Mouse (Mus musculus): ENCODE measurements around the gene Slc27a4.
"Not testable (repeated sequence)": the region's sequence is repeated elsewhere in the genome, so short reads cannot be mapped to it uniquely, and the experiment has no call there.

Gene Slc27a4

DNA sequence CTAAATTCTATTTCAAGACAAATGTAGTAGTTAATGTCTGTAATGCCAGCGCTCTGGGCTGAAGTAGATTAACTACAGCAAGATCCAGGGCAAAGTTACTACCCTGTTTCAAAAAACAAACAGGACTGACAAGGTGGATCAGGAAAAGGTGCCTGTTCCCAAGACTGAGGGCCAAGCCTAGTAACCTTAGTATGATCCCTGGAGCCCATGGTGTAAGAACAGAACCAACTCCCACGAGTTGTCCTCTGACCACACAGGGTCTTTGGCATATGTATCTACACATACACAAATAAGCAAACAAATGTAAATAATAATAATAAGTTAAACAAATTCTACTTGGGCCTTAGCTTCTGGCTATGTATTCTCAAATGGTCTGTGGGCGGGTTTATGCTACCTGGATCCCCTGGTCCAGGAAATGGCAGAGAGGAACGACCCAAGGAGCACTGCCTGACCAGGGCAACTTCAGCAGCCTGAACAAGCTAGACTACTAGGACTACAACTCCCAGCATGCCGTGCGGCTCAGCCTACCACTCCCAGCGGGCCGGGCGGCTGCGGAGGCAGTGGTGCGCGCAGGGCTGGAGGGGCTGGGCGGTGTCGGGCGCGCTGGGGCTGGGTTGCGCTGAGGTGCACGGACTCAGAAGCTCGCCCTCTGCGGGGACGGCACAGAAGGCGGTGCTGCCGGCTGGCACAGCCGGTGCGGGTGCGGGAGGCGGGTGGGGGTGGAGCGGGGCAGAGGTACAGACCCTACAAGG, at the start of gene Slc27a4:
Gene Slc27a4, plus strand, starts transcription at position 560 of the 752 bp plus-strand sequence.
- DNase-seq: peak; percentile 99

DNA sequence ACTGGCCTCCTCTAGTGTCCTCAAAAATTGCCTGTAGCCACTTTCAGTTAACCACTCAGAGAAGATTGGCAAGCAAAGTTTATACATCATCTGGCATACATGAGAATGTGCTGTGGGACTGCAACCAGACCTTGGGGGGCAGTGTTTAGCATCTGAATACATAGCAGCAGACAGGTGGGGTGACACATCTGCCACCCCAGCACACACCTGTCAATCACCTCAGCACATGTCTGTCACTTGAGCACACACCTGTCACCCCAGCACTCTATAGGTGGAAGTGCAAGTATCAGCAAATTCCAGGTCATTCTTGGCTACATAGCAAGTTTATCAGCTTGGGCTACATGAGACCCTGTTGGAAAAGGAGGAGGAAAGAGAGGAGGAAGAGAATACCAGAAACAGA, 46.7 kb upstream of the Slc27a4 start:
- DNase-seq: no peak

GRCm38 (mm10) chr2:29764831-29765230, 37.6 kb upstream of the Slc27a4 start:
- peak; percentile 78 for DNase-seq

GRCm38 (mm10) chr2:29767976-29768709, 34.3 kb upstream of the Slc27a4 start:
- peak; percentile 56 for DNase-seq

DNA sequence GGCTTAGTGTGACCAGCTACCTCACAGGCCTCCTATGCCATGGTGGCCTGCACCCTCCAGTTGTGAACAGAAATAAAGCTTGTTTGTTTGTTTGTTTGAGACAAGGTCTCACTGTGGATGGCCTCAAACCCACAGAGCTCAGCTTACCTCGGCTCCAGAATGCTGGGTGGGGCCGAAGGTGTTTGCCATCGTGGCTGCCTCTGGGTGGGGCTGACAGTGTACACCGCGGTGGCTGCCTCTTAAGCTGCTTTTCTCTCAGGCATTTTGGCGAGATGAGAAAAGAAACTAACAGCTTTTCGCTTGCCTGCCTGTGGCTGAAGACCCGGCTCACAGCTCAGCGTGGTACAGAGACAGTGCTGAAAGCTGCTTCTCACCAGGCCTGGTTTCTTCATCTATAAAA, 33.5 kb upstream of the Slc27a4 start:
- DNase-seq: no peak

DNA sequence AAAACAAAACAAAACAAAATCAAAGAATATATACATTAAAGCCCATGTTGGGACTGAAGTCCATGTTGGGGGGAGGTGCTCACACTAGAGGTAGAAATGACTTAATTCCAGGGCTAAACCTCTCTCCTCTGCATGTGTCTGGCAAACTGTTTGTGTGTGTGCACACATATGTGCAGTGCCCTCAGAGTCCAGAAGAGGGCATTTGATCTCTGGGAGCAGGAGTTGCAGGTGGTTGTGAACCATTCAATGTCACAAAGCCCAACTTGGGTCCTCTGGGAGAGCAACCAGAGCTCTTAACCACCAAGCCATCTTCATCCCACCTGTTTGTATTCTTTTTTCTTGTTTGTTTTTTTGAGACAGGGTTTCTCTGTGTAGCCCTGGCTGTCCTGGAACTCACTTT, 32.3 kb upstream of the Slc27a4 start:
- no peak for DNase-seq

- DNase-seq: peak; percentile 43
Measured at GRCm38 (mm10) chr2:29771611-29772461, 30.6 kb upstream of the Slc27a4 start.

GRCm38 (mm10) chr2:29773323-29773722, 29.1 kb upstream of the Slc27a4 start:
- no peak for DNase-seq

DNA sequence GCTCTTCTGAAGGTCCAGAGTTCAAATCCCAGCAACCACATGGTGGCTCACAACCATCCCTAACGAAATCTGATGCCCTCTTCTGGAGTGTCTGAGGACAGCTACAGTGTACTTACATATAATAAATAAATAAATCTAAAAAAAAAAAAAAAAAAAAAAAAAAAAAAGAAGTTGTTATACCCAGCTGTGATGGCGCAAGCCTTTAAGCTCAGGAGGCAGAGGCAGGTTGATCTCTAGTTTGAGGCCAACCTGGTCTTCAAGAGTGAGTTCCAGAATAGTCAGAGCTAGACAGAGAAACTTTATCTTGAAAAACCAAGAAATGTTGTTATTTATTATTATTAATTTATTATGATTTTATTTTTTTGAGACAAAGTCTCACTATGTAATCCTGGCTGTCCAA, 21.2 kb upstream of the Slc27a4 start:
- not testable (repeated sequence) for DNase-seq

DNA sequence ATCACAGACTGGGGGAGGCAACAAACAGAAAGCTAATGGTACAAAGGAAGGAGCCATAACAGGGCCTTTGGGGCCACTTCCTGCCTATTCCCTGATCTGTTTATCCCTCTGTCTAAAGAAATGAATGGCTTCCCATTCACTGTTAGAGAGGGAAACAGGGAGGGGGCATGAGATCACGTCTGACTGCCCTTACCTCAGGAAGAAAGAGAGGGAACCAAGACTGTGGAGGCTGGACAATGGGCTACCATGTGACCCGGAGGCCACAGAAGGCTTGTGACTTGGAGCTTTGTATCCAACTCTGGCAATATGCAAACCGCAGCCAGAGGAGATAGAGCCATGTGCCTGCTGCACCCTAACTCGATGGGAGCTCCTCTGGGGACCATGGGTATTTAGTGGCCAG, 18.1 kb upstream of the Slc27a4 start:
- no peak for DNase-seq

DNA sequence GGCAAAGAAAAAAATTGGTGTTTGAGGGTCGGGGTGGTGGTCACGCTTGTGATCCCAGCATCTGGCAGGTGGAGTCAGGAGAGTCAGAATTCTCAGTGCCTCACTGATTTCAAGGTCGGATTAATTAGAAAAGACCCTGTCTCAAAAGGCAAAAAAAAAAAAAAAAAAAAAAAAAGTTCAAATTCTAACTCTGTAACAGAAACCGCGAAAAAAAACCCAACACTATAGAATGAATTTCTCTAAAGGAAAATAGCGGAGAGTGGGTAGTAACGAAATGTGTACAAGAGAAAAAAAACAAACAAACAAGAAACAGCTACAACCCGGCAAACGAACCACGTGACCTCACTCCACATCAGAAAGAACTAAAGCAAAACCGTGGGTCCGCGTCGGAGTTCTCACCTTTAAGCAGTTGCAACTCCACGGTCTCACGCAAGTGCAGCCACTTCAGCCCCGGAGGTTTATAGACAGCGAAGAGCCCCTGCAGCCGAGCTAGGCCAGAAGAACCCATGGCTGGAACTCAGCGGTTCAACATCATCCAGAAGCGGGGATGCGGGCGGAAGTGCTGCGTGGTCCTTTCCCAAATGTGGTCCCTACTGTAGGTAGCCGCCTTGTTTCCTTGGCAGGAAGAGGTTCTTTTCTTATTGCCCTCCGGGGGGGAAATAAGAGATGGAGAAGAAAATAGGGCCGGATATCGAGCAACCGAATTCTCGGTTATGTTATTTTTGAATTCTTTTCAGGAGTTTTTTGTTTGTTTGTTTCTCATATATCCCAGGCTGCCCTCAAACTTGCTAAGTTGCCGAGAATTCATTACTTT, 15.1 kb upstream of the Slc27a4 start, which contains the start of gene Coq4:
Gene Coq4, plus strand, starts transcription at position 390 of the 814 bp plus-strand sequence.
- peak; percentile 98 for DNase-seq

DNA sequence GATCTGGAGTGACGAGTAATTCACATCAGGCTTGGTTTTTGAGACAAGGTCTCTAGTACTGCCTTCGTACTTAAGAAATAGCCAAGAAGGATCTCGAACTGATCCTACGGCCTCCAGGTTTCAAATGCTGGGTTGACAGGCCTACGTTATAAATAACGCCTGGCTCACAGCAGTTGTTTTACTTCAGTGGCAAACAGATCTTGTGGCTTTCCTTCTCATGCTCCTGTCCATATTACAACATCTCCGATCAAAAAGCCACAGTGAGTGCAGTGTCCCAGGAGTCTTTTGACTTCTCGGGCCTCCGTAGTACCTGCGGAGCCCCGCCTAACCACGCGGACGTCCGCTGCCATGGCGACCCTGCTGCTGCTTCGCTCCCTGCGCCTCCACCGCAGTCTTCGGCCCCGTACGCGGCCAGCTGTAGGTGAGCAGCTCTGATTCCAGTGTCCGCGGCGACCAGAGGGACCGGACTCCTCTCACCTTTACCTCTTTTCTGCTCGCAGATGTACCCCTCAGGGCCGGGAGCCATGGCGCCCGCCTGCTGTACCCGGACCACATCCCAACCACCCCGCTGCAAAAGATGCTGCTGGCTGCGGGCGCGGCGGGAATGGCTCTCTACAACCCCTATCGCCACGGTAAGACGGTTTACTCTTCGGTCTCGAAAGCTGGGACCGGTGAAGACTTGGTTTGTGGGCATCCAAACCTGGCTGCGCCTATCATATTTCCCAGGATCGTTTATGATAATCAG, 14.3 kb upstream of the Slc27a4 start, which contains the start of gene Trub2:
Gene Trub2, minus strand, starts transcription at position 566 of the 745 bp plus-strand sequence.
- peak; percentile 87 for DNase-seq

DNA sequence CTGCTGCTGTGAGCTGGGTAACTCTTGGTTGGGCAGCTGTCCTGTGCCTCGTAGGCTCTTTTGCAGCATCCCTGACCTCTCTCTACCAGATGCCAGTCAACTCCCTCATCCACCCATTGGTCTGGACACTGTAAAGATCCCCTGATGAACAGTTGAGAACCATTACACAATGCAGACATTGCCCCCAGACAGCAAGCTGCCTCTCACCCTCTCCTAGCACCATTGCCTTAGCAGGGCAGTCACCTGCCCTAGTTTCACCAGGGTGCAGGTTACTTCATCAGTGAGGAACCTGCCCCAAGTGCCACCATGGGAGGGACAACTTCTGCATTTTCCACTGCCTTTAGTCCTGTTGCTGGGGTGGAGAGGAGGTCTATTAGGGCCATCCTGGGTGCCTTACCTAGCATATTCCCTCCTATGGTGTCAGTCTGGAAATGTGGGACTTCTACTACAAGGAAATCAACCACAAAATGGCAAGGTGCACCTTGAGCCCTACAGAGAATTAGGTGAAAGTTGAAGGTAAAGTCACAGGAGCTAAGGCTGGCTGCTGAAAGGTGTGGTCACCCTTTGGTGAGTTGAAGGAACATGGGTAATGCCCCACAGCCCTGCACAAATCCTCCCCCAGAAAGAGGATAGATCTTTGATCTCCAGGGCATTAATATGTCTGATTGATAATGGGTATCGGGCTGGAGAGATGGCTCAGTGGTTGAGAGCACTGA, 9.5 kb upstream of the Slc27a4 start:
- DNase-seq: no peak

DNA sequence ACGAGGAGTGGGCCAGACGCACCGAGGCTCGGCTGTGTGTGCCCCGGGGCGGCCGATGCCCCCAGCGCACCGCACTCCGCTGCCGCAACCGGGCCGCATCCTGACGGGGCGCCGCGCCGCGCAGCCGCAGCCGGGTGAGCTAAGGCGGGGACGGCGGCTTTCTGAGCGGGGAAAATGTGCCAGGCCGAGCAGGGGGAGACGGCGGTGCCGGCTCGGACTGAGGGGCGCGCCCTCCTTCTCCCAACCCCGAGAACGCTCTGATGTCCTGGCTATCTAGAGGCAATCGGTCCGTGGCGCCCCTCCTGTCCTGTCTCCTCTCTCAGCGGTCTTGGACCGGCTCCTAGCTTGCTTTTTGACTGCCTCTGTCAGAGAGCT, 380 bp downstream of the Slc27a4 start:
- peak; percentile 12 for DNase-seq

DNA sequence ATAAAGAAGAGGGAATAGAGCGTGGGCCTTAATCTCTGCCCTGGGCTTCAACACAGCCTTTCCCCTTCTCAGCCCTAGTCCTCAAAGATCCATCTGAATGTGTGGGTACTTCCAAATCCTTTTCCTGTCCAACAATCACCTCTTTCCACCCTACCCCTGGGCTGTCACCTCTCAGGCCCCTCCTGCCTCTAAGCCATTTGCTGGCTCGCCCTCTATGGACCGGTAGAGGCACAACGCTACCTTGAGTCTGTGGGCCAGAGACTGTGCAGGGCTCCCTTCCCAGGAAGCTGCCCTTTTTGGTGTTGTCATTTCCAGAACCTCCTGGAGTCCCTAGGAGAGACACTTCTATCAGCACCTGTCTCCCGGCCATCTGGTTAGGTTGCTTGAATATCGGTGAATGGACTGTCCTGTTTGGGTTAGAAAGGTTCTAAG, 982 bp downstream of the Slc27a4 start:
- peak; percentile 40 for DNase-seq

DNA sequence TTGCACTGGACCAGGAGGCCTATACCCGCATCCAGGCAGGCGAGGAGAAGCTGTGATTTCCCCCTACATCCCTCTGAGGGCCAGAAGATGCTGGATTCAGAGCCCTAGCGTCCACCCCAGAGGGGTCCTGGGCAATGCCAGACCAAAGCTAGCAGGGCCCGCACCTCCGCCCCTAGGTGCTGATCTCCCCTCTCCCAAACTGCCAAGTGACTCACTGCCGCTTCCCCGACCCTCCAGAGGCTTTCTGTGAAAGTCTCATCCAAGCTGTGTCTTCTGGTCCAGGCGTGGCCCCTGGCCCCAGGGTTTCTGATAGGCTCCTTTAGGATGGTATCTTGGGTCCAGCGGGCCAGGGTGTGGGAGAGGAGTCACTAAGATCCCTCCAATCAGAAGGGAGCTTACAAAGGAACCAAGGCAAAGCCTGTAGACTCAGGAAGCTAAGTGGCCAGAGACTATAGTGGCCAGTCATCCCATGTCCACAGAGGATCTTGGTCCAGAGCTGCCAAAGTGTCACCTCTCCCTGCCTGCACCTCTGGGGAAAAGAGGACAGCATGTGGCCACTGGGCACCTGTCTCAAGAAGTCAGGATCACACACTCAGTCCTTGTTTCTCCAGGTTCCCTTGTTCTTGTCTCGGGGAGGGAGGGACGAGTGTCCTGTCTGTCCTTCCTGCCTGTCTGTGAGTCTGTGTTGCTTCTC, 13.4 kb downstream of the Slc27a4 start:
- DNase-seq: no peak

- DNase-seq: peak; percentile 91
Measured at GRCm38 (mm10) chr2:29817426-29818232, 15.2 kb downstream of the Slc27a4 start.

DNA sequence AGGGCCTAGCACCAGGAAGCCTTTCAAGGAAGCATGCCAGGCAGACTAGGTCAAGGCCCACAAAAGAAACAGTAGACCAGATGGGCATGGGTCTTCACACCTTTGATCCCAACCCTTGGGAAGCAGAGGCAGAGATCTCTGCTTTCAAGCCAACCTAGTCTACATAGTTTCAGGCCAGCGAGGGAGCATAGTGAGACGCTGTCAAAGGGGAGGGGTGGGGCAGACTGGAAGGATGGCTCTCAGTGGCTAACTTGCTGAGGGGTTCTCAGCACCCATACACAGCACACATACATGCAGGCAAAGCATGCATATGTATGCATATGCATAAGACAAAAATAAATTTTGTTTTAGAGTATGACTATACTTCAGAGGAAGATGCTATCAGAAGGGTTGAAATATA, 16.9 kb downstream of the Slc27a4 start:
- no peak for DNase-seq
